Mouse (Mus musculus): ENCODE data around the gene Itga6. TPM values are rescaled to one million over a fixed set of nuclear protein-coding genes. Genes with fewer than 3 reads are reported as not detected.

The Itga6 gene
- total and polyA plus RNA-seq, 3 experiments = 1.0 to 2.7 TPM; not detected in 1

- no peaks in the 10 kb centered on the region for H3K9me3 ChIP-seq (replicated peaks; ENCODE audit: insufficient read depth, low read length)
- DNase-seq (ENCODE audit: low read depth, low spot score) = no peak
- no peaks in the 10 kb centered on the region for H3K4me1 ChIP-seq (ENCODE audit: control insufficient read depth in 1 of 2, insufficient read depth in 2 of 2, low read length in 2 of 2)
- H3K27me3 ChIP-seq (ENCODE audit: control insufficient read depth in 1 of 2, insufficient read depth in 2 of 2, low read length in 2 of 2) = peaks cover 0 to 4% of the 10 kb centered on the region in 2 experiments; a peak in 3 of 4 replicates
- H3K79me2 ChIP-seq (ENCODE audit: control insufficient read depth, insufficient read depth, low read length, poor library complexity) = no peaks in the 10 kb centered on the region
- TF ChIP-seq KAT2A (conservative IDR thresholded peaks at IDR 0.05; ENCODE audit: low read depth, low read length) (no peak), ZC3H11A (IDR thresholded peaks at IDR 0.05; ENCODE audit: low read depth, low read length) (no peak), POLR2A (IDR thresholded peaks at IDR 0.05; ENCODE audit: control insufficient read depth in 1 of 2, insufficient read depth in 1 of 2, low read depth in 1 of 2, low read length in 2 of 2, poor library complexity in 1 of 2) (no peak)
- H3K4me3 ChIP-seq (ENCODE audit: control insufficient read depth in 1 of 2, insufficient read depth in 1 of 2, low read depth in 2 of 2, low read length in 2 of 2) = no peak overlapping the region
- no peak overlapping the region for H3K9ac ChIP-seq (ENCODE audit: control insufficient read depth, low read depth, low read length, poor library complexity, severe bottlenecking)
- no peaks in the 10 kb centered on the region for H3K36me3 ChIP-seq (ENCODE audit: control insufficient read depth in 1 of 2, insufficient read depth in 2 of 2, low read length in 2 of 2)
- no peak overlapping the region for H3K27ac ChIP-seq (ENCODE audit: control insufficient read depth, low read depth, low read length)
These were observed 78.7 kb downstream of the Itga6 start for GRCm38 (mm10) chr2:71824146-71824545.

GRCm38 (mm10) chr2:71827711-71828110 lies 82.3 kb downstream of the Itga6 start:
- TF ChIP-seq GABPA (IDR thresholded peaks at IDR 0.05; ENCODE audit: low read depth, low read length) (no peak), TAL1 (IDR thresholded peaks at IDR 0.05; ENCODE audit: low read length) (no peak), MAFK (IDR thresholded peaks at IDR 0.05; ENCODE audit: borderline replicate concordance, low read depth, low read length) (no peak), TCF12 (IDR thresholded peaks at IDR 0.05; ENCODE audit: low read depth, low read length) (no peak), POLR2AphosphoS5 (IDR thresholded peaks at IDR 0.05; ENCODE audit: borderline replicate concordance, low read depth, low read length) (no peak), USF1 (IDR thresholded peaks at IDR 0.05; ENCODE audit: low read depth, low read length) (no peak), MAX (IDR thresholded peaks at IDR 0.05; ENCODE audit: low read length) (no peak), ZNF384 (IDR thresholded peaks at IDR 0.05; ENCODE audit: low read depth, low read length) (no peak), KAT2A (conservative IDR thresholded peaks at IDR 0.05; ENCODE audit: low read depth, low read length) (no peak), SMC3 (IDR thresholded peaks at IDR 0.05; ENCODE audit: low read depth, low read length) (no peak)
- no peaks in the 10 kb centered on the region for H3K36me3 ChIP-seq (ENCODE audit: control insufficient read depth in 1 of 2, insufficient read depth in 2 of 2, low read length in 2 of 2)

GRCm38 (mm10) chr2:71828928-71829327 lies 83.5 kb downstream of the Itga6 start:
- Histone ChIP-seq H3K9ac (ENCODE audit: control insufficient read depth, low read depth, low read length, poor library complexity, severe bottlenecking) (no peak overlapping the region), H3K36me3 (ENCODE audit: control insufficient read depth in 1 of 2, insufficient read depth in 2 of 2, low read length in 2 of 2) (no peaks in the 10 kb centered on the region), H3K9me3 (replicated peaks; ENCODE audit: insufficient read depth, low read length) (no peaks in the 10 kb centered on the region), H3K27ac (ENCODE audit: control insufficient read depth, low read depth, low read length) (no peak overlapping the region), H3K4me1 (ENCODE audit: control insufficient read depth in 1 of 2, insufficient read depth in 2 of 2, low read length in 2 of 2) (no peaks in the 10 kb centered on the region), H3K27me3 (ENCODE audit: control insufficient read depth in 1 of 2, insufficient read depth in 2 of 2, low read length in 2 of 2) (peaks cover 0 to 1% of the 10 kb centered on the region in 2 experiments; a peak in 2 of 4 replicates), H3K4me3 (ENCODE audit: control insufficient read depth in 1 of 2, insufficient read depth in 1 of 2, low read depth in 2 of 2, low read length in 2 of 2) (no peak overlapping the region), H3K79me2 (ENCODE audit: control insufficient read depth, insufficient read depth, low read length, poor library complexity) (no peaks in the 10 kb centered on the region)
- TF ChIP-seq NELFE (IDR thresholded peaks at IDR 0.05; ENCODE audit: low read depth, low read length) (no peak), ZKSCAN1 (IDR thresholded peaks at IDR 0.05; ENCODE audit: low read depth, low read length) (no peak), MYB (IDR thresholded peaks at IDR 0.05; ENCODE audit: low read depth, low read length) (no peak), MAZ (IDR thresholded peaks at IDR 0.05; ENCODE audit: low read depth, low read length) (no peak), SMC3 (IDR thresholded peaks at IDR 0.05; ENCODE audit: low read depth, low read length) (no peak), BHLHE40 (IDR thresholded peaks at IDR 0.05; ENCODE audit: borderline replicate concordance, low read depth, low read length) (no peak), ELF1 (IDR thresholded peaks at IDR 0.05; ENCODE audit: low read depth, low read length) (no peak), POLR2AphosphoS5 (IDR thresholded peaks at IDR 0.05; ENCODE audit: borderline replicate concordance, low read depth, low read length) (no peak), ETS1 (IDR thresholded peaks at IDR 0.05; ENCODE audit: low read depth, low read length) (no peak), POLR2AphosphoS2 (IDR thresholded peaks at IDR 0.05; ENCODE audit: low read length) (no peak)
- no peak for DNase-seq (ENCODE audit: low read depth, low spot score)

More at GRCm38 (mm10) chr2:71827711-71828110, 82.3 kb downstream of the Itga6 start:
- no peak overlapping the region for H3K4me3 ChIP-seq (ENCODE audit: control insufficient read depth in 1 of 2, insufficient read depth in 1 of 2, low read depth in 2 of 2, low read length in 2 of 2)
- H3K79me2 ChIP-seq (ENCODE audit: control insufficient read depth, insufficient read depth, low read length, poor library complexity) = no peaks in the 10 kb centered on the region
- no peaks in the 10 kb centered on the region for H3K9me3 ChIP-seq (replicated peaks; ENCODE audit: insufficient read depth, low read length)
- no peak overlapping the region for H3K27ac ChIP-seq (ENCODE audit: control insufficient read depth, low read depth, low read length)
- no peak for DNase-seq (ENCODE audit: low read depth, low spot score)
- peaks cover 0 to 1% of the 10 kb centered on the region in 2 experiments; a peak in 2 of 4 replicates for H3K27me3 ChIP-seq (ENCODE audit: control insufficient read depth in 1 of 2, insufficient read depth in 2 of 2, low read length in 2 of 2)
- no peaks in the 10 kb centered on the region for H3K4me1 ChIP-seq (ENCODE audit: control insufficient read depth in 1 of 2, insufficient read depth in 2 of 2, low read length in 2 of 2)
- no peak overlapping the region for H3K9ac ChIP-seq (ENCODE audit: control insufficient read depth, low read depth, low read length, poor library complexity, severe bottlenecking)
